Mouse (Mus musculus) cortical plate, adult 2 months (tissue): ENCODE results near the gene Dscaml1.

Experiments
- CTCF ChIP-seq: fragments of 200-500 bp; IDR thresholded peaks from 2 replicates; pipeline ENCODE4 v1.5.1; 2011; ENCODE audit warnings: mild to moderate bottlenecking, control low read depth, low read length; ENCODE audit not compliant: insufficient read depth; ENCODE audit errors: extremely low read depth
- POLR2A ChIP-seq: fragments of 200-500 bp; IDR thresholded peaks from 2 replicates; pipeline ENCODE4 v1.6.1; 2011; ENCODE audit warnings: mild to moderate bottlenecking, low read length, control low read depth; ENCODE audit not compliant: insufficient read depth; ENCODE audit errors: extremely low read depth

- TF ChIP-seq CTCF = no peak
- no peak for TF ChIP-seq POLR2A
These were observed 7.7 kb downstream of the Dscaml1 start for GRCm38 (mm10) chr9:45434171-45434570.
